Mouse (Mus musculus) heart, adult 10 weeks (tissue): ENCODE measurements around the gene Gm13287. TPM values are rescaled to one million over a fixed set of nuclear protein-coding genes. Genes with fewer than 3 reads are reported as not detected.

Experiments
- polyA plus RNA-seq: library from polyadenylated mRNA; stranded (reverse); fragments of 350-450 nt; fragmentation: Illumina TruSeq; extraction: RNeasy Lipid Tissue Mini Kit (QIAGEN cat#74804); gene quantifications from one replicate; pipeline ENCODE4 v1.2.3, GENCODE M21; 2014; ENCODE audit warnings: low read depth, low replicate concordance

Gm13287 gene
- not detected for polyA plus RNA-seq

GRCm38 (mm10) chr4:88802954-88803353 is at the start of gene Gm13287:
Gene Gm13287, plus strand, starts transcription at chr4:88803254.

GRCm38 (mm10) chr4:88754818-88755340 is 48.2 kb upstream of the Gm13287 start, which contains the start of gene Gm13271:
Gene Gm13271, plus strand, starts transcription at chr4:88754868.

GRCm38 (mm10) chr4:88759610-88760268 is 43.3 kb upstream of the Gm13287 start, which contains the start of gene Gm13283:
Gene Gm13283, plus strand, starts transcription at chr4:88760119.

GRCm38 (mm10) chr4:88773534-88773933 is 29.5 kb upstream of the Gm13287 start, which contains the start of gene Gm13290:
Gene Gm13290, plus strand, starts transcription at chr4:88773834.

GRCm38 (mm10) chr4:88776622-88777021 is 26.4 kb upstream of the Gm13287 start, which contains the start of gene Gm13289:
Gene Gm13289, plus strand, starts transcription at chr4:88776922.

GRCm38 (mm10) chr4:88779550-88779949 is 23.5 kb upstream of the Gm13287 start, which contains the start of gene Gm13272:
Gene Gm13272, plus strand, starts transcription at chr4:88779850.

GRCm38 (mm10) chr4:88781831-88782230 is 21.2 kb upstream of the Gm13287 start, which contains the start of gene Ifnz:
Gene Ifnz, plus strand, starts transcription at chr4:88782131.

GRCm38 (mm10) chr4:88785409-88785808 is 17.6 kb upstream of the Gm13287 start, which contains the start of gene Gm13276:
Gene Gm13276, plus strand, starts transcription at chr4:88785709.

GRCm38 (mm10) chr4:88788402-88788801 is 14.7 kb upstream of the Gm13287 start, which contains the start of gene Gm13277:
Gene Gm13277, plus strand, starts transcription at chr4:88788632.

GRCm38 (mm10) chr4:88791250-88791649 is 11.8 kb upstream of the Gm13287 start, which contains the start of gene Gm13278:
Gene Gm13278, plus strand, starts transcription at chr4:88791550.

GRCm38 (mm10) chr4:88793936-88794675 is 8.9 kb upstream of the Gm13287 start, which contains the start of gene Gm13275:
Gene Gm13275, plus strand, starts transcription at chr4:88794487.

GRCm38 (mm10) chr4:88797097-88797496 is 6.0 kb upstream of the Gm13287 start, which contains the start of gene Gm13279:
Gene Gm13279, plus strand, starts transcription at chr4:88797397.

GRCm38 (mm10) chr4:88799365-88799764 is 3.7 kb upstream of the Gm13287 start, which contains the start of gene Gm13285:
Gene Gm13285, plus strand, starts transcription at chr4:88799665.

GRCm38 (mm10) chr4:88805231-88805630 is 2.2 kb downstream of the Gm13287 start, which contains the start of gene Gm13288:
Gene Gm13288, plus strand, starts transcription at chr4:88805531.

GRCm38 (mm10) chr4:88815928-88816327 is 12.9 kb downstream of the Gm13287 start, which contains the start of gene Ifna7:
Gene Ifna7, plus strand, starts transcription at chr4:88816228.

GRCm38 (mm10) chr4:88819659-88820058 is 16.6 kb downstream of the Gm13287 start, which contains the start of gene Ifna11:
Gene Ifna11, plus strand, starts transcription at chr4:88819959.

GRCm38 (mm10) chr4:88827116-88827515 is 24.1 kb downstream of the Gm13287 start, which contains the start of gene Ifna6:
Gene Ifna6, plus strand, starts transcription at chr4:88827416.

GRCm38 (mm10) chr4:88835225-88835624 is 32.2 kb downstream of the Gm13287 start, which contains the start of gene Ifna5:
Gene Ifna5, plus strand, starts transcription at chr4:88835525.

GRCm38 (mm10) chr4:88841438-88841911 is 38.4 kb downstream of the Gm13287 start, which contains the start of gene Ifna4:
Gene Ifna4, plus strand, starts transcription at chr4:88841861.

GRCm38 (mm10) chr4:88849698-88850097 is 46.6 kb downstream of the Gm13287 start, which contains the start of gene Ifna1:
Gene Ifna1, plus strand, starts transcription at chr4:88850087.

